Mouse (Mus musculus): Measurements from ENCODE around the gene Nts. TPM values are rescaled to one million over a fixed set of nuclear protein-coding genes. Genes with fewer than 3 reads are reported as not detected.
"Not testable (repeated sequence)": the region's sequence is repeated elsewhere in the genome, so short reads cannot be mapped to it uniquely, and the experiment has no call there.

The Nts gene
- polyA plus RNA-seq, 1 experiment: not detected

GRCm38 (mm10) chr10:102444912-102445556 lies 45.3 kb downstream of the Nts start:
- no peak overlapping the region for H3K4me3 ChIP-seq
- H3ac ChIP-seq (ENCODE audit: control insufficient read depth, insufficient read length): no peak overlapping the region
- no peaks in the 10 kb centered on the region for H3K79me2 ChIP-seq (ENCODE audit: control insufficient read depth, insufficient read depth)
- no peaks in the 10 kb centered on the region for H3K36me3 ChIP-seq (ENCODE audit: control insufficient read depth, insufficient read depth)
- no peak overlapping the region for H3K4me2 ChIP-seq (ENCODE audit: low read depth)
- TF ChIP-seq POLR2A (IDR thresholded peaks at IDR 0.05; ENCODE audit: insufficient read length, low read depth): no peak
- no peak for TF ChIP-seq TCF12 (IDR thresholded peaks at IDR 0.05; ENCODE audit: insufficient read depth, poor library complexity, severe bottlenecking)
- TF ChIP-seq MYOD1 (IDR thresholded peaks at IDR 0.05; ENCODE audit: control insufficient read depth in 1 of 3, insufficient read length in 2 of 3, low read depth in 2 of 3): no peak
- no peak for TF ChIP-seq SRF (IDR thresholded peaks at IDR 0.05; ENCODE audit: control insufficient read depth, insufficient read length, low read depth)
- no peak for TF ChIP-seq CEBPB (IDR thresholded peaks at IDR 0.05; ENCODE audit: insufficient read depth, poor library complexity, severe bottlenecking)
- TF ChIP-seq MAX (IDR thresholded peaks at IDR 0.05; ENCODE audit: low read depth): no peak
- no peaks in the 10 kb centered on the region for H3K27me3 ChIP-seq (ENCODE audit: control insufficient read depth, insufficient read depth, insufficient read length)

- not testable (repeated sequence) for H3K36me3 ChIP-seq (ENCODE audit: control insufficient read depth, insufficient read depth); H3ac ChIP-seq (ENCODE audit: control insufficient read depth, insufficient read length); H3K27me3 ChIP-seq (ENCODE audit: control insufficient read depth, insufficient read depth, insufficient read length); H3K79me2 ChIP-seq (ENCODE audit: control insufficient read depth, insufficient read depth); H3K4me3 ChIP-seq
- H3K4me2 ChIP-seq (ENCODE audit: low read depth): peak overlapping the region; percentile 30
Observed at GRCm38 (mm10) chr10:102435467-102435866, 54.8 kb downstream of the Nts start.

GRCm38 (mm10) chr10:102435048-102435447 lies 55.2 kb downstream of the Nts start:
- not testable (repeated sequence) for H3K36me3 ChIP-seq (ENCODE audit: control insufficient read depth, insufficient read depth); H3K79me2 ChIP-seq (ENCODE audit: control insufficient read depth, insufficient read depth); H3K4me3 ChIP-seq; H3K27me3 ChIP-seq (ENCODE audit: control insufficient read depth, insufficient read depth, insufficient read length); H3K4me2 ChIP-seq (ENCODE audit: low read depth); H3ac ChIP-seq (ENCODE audit: control insufficient read depth, insufficient read length)

Other genes starting within 250 kb of the Nts start
- not detected for gene Rassf9, start 21.7 kb upstream of the Nts start, polyA plus RNA-seq (2012; fragmentation: generic; extraction: Trizol)

Data from myocyte (in vitro differentiated cells).